ENCODE assay signal across 11 mouse cellular contexts in genomic region chr11:101148751-101149150, GRCm38 (mm10). TPM values are rescaled to one million over a fixed set of nuclear protein-coding genes. Genes with fewer than 3 reads are reported as not detected.
DNase-seq lines count a peak whose midpoint lies in the region; ATAC-seq and TF ChIP-seq lines count a peak whose summit lies in the region.
"Had no signal": no experiment of that assay in that cellular context is flagged by ENCODE, and none has a peak within 500 bp of the region (broad histone marks: within the 10 kb centered on the region; RNA-seq: fewer than 3 reads in every experiment).

No protein-coding gene starts in this region.

- no peaks in the 10 kb centered on the region for H3K36me3 ChIP-seq in lung, embryonic 15.5 days
- H3K36me3 ChIP-seq: heart, embryonic 10.5 days had no signal

- H3K9me3 ChIP-seq in lung, embryonic 15.5 days = no peaks in the 10 kb centered on the region
- H3K9me3 ChIP-seq: heart, embryonic 10.5 days had no signal

- H3K27ac ChIP-seq in lung, embryonic 15.5 days = peak overlapping the region; percentile 75
- peak overlapping the region; percentile 50 for H3K27ac ChIP-seq in embryonic fibroblast, embryonic 13.5 days (ENCODE audit: insufficient read depth, low read length)
- peak overlapping the region; percentile 58 for H3K27ac ChIP-seq in olfactory bulb, adult 2 months (ENCODE audit: insufficient read depth, low read depth, low read length)
- H3K27ac ChIP-seq: heart, embryonic 10.5 days had no signal

- peaks cover 16% of the 10 kb centered on the region for H3K4me1 ChIP-seq in lung, embryonic 15.5 days
- peaks cover 7% of the 10 kb centered on the region; the same call in 1 of the 2 replicates for H3K4me1 ChIP-seq in embryonic fibroblast, embryonic 13.5 days (ENCODE audit: control insufficient read depth, insufficient read depth, low read length)
- H3K4me1 ChIP-seq in olfactory bulb, adult 2 months (ENCODE audit: control insufficient read depth, insufficient read depth, low read length) = peaks cover 11% of the 10 kb centered on the region

- 61% methylated on average over 10 of the region's 10 CpGs for WGBS in lung, embryonic 15.5 days
- WGBS in olfactory bulb, adult 2 months = 52% methylated on average over 10 of the region's 10 CpGs

- H3K9ac ChIP-seq in lung, embryonic 15.5 days = peak overlapping the region; percentile 5; the same call in 1 of the 2 replicates

- DNase-seq in heart, adult 11 months = peak; percentile 86
- DNase-seq in heart, postnatal 14 days = no peak
- no peak for DNase-seq in lung, postnatal 14 days
- DNase-seq in adrenal gland, postnatal 36 days = no peak
- no peak for DNase-seq in gastrocnemius, postnatal 25 days
- DNase-seq: cerebellum, postnatal 14 days had no signal

- H3K4me2 ChIP-seq in lung, embryonic 15.5 days = no peak overlapping the region
- H3K4me2 ChIP-seq: liver, embryonic 11.5 days had no signal

- TF ChIP-seq CTCF in embryonic fibroblast, embryonic 13.5 days (IDR thresholded peaks at IDR 0.05; ENCODE audit: borderline replicate concordance, insufficient read depth, low read length) = no peak
- TF ChIP-seq CTCF in olfactory bulb, adult 2 months (IDR thresholded peaks at IDR 0.05; ENCODE audit: insufficient read depth, low read depth, low read length) = no peak

- no peak for ATAC-seq in lung, embryonic 15.5 days (ENCODE audit: borderline replicate concordance, extremely low read depth, low FRiP score, low TSS enrichment)

- TF ChIP-seq POLR2A in embryonic fibroblast, embryonic 13.5 days (IDR thresholded peaks at IDR 0.05; ENCODE audit: low read depth, low read length) = no peak
- no peak for TF ChIP-seq POLR2A in olfactory bulb, adult 2 months (IDR thresholded peaks at IDR 0.05; ENCODE audit: insufficient read depth, low read depth, low read length)

- no peak overlapping the region for H3K4me3 ChIP-seq in lung, embryonic 15.5 days
- no peak overlapping the region for H3K4me3 ChIP-seq in embryonic fibroblast, embryonic 13.5 days (ENCODE audit: insufficient read depth, low read length)
- H3K4me3 ChIP-seq in olfactory bulb, adult 2 months (ENCODE audit: insufficient read depth, low read depth, low read length) = no peak overlapping the region
- H3K4me3 ChIP-seq: heart, embryonic 10.5 days had no signal

- intact Hi-C loops in heart, postnatal 14 days (cut with DNase I) = no loop called here

- H3K27me3 ChIP-seq in lung, embryonic 15.5 days = no peaks in the 10 kb centered on the region

RNA-seq across cellular contexts. Expression of gene Tubg2, which starts 7.0 kb away (rescaled TPM):
- total RNA-seq in heart, postnatal 14 days (2021) = 1 to 10 TPM; 2.2 to 2.9 TPM
- polyA plus RNA-seq in lung, embryonic 15.5 days (2015; fragmentation: Nextera tagmentation; extraction: Ambion mirVana) = 3.5 and 3.6 TPM in 2 replicates
- 5.5 and 6.1 TPM in 2 replicates for polyA plus RNA-seq in embryonic fibroblast, embryonic 13.5 days (2011; ENCODE audit: insufficient read length, low read depth, missing spikeins)
- not detected in 2 replicates for polyA plus RNA-seq in olfactory bulb, adult 2 months (2012; ENCODE audit: insufficient read depth, insufficient read length, low replicate concordance, missing spikeins)
- total RNA-seq in adrenal gland, postnatal 36 days (2021) = 1 to 10 TPM; 5.9 to 7.0 TPM
- total RNA-seq in gastrocnemius, postnatal 25 days (2021) = 1 to 10 TPM; 2.7 to 2.8 TPM

RNA-seq across cellular contexts. Expression of gene Cntnap1, which starts 21.6 kb away (rescaled TPM):
- total RNA-seq in heart, postnatal 14 days (2021) = 1 to 10 TPM; 1.4 to 2.1 TPM
- 1.1 and 1.4 TPM in 2 replicates for polyA plus RNA-seq in lung, embryonic 15.5 days (2015; fragmentation: Nextera tagmentation; extraction: Ambion mirVana)
- 3.0 TPM in 2 replicates for polyA plus RNA-seq in embryonic fibroblast, embryonic 13.5 days (2011; ENCODE audit: insufficient read length, low read depth, missing spikeins)
- polyA plus RNA-seq in olfactory bulb, adult 2 months (2012; ENCODE audit: insufficient read depth, insufficient read length, low replicate concordance, missing spikeins) = not detected in 2 replicates
- 1 to 10 TPM; 4.6 to 4.9 TPM for total RNA-seq in adrenal gland, postnatal 36 days (2021)
- total RNA-seq in gastrocnemius, postnatal 25 days (2021) = 1 to 10 TPM in 1 of 2 experiments, under 1 TPM in 1; 0.99 to 2.2 TPM

RNA-seq across cellular contexts. Expression of gene Plekhh3, which starts 22.4 kb away (rescaled TPM):
- 10 to 100 TPM; 26.6 to 26.9 TPM for total RNA-seq in heart, postnatal 14 days (2021)
- polyA plus RNA-seq in lung, embryonic 15.5 days (2015; fragmentation: Nextera tagmentation; extraction: Ambion mirVana) = 19.8 and 19.9 TPM in 2 replicates
- polyA plus RNA-seq in embryonic fibroblast, embryonic 13.5 days (2011; ENCODE audit: insufficient read length, low read depth, missing spikeins) = 7.1 and 11.5 TPM in 2 replicates
- not detected in 2 replicates for polyA plus RNA-seq in olfactory bulb, adult 2 months (2012; ENCODE audit: insufficient read depth, insufficient read length, low replicate concordance, missing spikeins)
- 10 to 100 TPM; 21.5 to 30.0 TPM for total RNA-seq in adrenal gland, postnatal 36 days (2021)
- total RNA-seq in gastrocnemius, postnatal 25 days (2021) = 10 to 100 TPM; 18.4 to 24.0 TPM

RNA-seq across cellular contexts. Expression of gene Ccr10, which starts 26.5 kb away (rescaled TPM):
- not detected for total RNA-seq in heart, postnatal 14 days (2021)
- polyA plus RNA-seq in lung, embryonic 15.5 days (2015; fragmentation: Nextera tagmentation; extraction: Ambion mirVana) = 0.24 and 0.55 TPM in 2 replicates
- polyA plus RNA-seq in embryonic fibroblast, embryonic 13.5 days (2011; ENCODE audit: insufficient read length, low read depth, missing spikeins) = not detected in 2 replicates
- not detected in 2 replicates for polyA plus RNA-seq in olfactory bulb, adult 2 months (2012; ENCODE audit: insufficient read depth, insufficient read length, low replicate concordance, missing spikeins)
- total RNA-seq in adrenal gland, postnatal 36 days (2021) = under 1 TPM in 1 of 2 experiments, not detected in 1; 0.43 TPM
- not detected for total RNA-seq in gastrocnemius, postnatal 25 days (2021)

RNA-seq across cellular contexts. Expression of gene Tubg1, which starts 29.0 kb away (rescaled TPM):
- 10 to 100 TPM; 20.9 to 25.8 TPM for total RNA-seq in heart, postnatal 14 days (2021)
- polyA plus RNA-seq in lung, embryonic 15.5 days (2015; fragmentation: Nextera tagmentation; extraction: Ambion mirVana) = 89.6 and 90.6 TPM in 2 replicates
- 34.8 and 36.2 TPM in 2 replicates for polyA plus RNA-seq in embryonic fibroblast, embryonic 13.5 days (2011; ENCODE audit: insufficient read length, low read depth, missing spikeins)
- polyA plus RNA-seq in olfactory bulb, adult 2 months (2012; ENCODE audit: insufficient read depth, insufficient read length, low replicate concordance, missing spikeins) = not detected in 2 replicates
- total RNA-seq in adrenal gland, postnatal 36 days (2021) = 10 to 100 TPM; 41.3 to 42.7 TPM
- total RNA-seq in gastrocnemius, postnatal 25 days (2021) = 10 to 100 TPM; 22.8 to 23.4 TPM
